Mouse (Mus musculus) cerebellum, adult 9-11 months (tissue): ENCODE measurements at regions not wholly inside any gene's neighbourhood (a gene's known extent, or its start where the extent isn't known, plus 50 kb on each side); places are given as distances from the start of the nearest gene placed in this dataset.

Experiments used
- DNase-seq: peaks from one replicate; pipeline ENCODE4 v3.0.0; 2022

DNA sequence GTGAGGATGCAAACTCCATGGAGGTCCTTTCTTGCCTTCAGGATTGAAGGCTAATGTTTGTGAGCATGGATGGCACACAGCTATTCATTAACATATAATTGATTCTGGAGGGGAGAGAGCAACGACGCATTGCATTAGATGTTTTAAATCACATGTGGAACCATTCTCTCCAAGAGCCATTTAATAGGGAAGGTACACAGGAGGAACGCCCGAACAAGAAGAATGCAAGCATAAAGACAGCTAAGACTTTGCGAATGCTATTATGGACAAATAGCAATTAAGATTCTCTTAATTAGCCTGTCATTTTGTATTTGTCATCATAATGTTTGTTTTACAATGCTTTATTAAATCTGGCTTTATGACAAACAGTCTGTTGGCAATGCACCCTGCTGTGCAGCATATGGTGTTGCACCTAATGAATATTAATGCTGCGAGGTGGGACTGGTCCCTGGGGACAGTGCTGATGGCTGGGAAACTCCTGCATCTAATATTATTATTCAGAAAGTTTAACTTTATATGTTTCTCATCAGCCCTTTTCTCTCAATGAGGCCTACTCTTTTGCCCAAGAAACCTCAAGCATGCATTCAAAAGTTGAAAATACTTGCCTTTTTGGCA lies 497.5 kb downstream of the Pros1 start:
- peak; percentile 14 for DNase-seq

GRCm38 (mm10) chr16:63369868-63370267 lies 494.1 kb downstream of the Epha3 start:
- DNase-seq, result no peak

GRCm38 (mm10) chr16:63371275-63371674 lies 492.7 kb downstream of the Epha3 start:
- DNase-seq, result no peak

- no peak for DNase-seq
These were observed 459.0 kb downstream of the Epha3 start for GRCm38 (mm10) chr16:63404976-63405375.

DNA sequence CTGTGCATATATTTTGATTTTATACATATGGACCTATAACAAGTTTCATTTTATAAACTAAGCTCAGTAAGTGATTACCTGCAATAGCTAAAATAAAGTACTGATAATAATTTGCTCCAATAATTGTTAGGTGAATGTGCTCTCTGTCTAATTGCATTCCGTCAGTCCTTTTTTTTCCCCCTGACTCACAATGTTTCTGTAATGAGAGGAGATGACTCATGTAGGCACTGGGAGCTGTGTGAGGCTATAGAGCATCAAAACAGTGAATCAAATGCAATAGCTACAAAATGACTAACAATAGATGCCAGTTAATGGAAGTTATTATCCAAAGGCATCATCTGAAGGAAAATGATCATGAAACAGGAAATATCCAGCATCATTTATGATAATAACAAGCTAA lies 451.3 kb downstream of the Epha3 start:
- DNase-seq, result no peak

DNA sequence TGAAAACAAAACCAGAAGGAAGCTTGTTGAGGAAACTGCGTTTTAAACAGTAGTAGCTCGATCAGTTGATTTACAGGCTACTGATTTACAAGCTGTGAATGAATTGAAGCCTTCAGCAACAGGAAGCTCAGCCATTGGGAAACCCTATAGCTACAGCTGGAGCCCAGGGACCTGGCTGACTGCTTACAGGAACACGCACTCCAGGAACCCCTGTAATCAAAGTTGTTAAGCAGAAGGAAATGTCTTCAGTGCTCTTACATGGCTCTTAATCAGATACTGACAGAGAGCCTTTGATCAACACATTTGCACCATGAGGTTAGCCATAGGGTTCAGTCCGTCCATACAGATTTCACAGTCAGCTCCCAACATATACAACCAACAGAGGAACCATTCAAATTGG lies 411.7 kb downstream of the Epha3 start:
- no peak for DNase-seq

- no peak for DNase-seq
These were observed 397.4 kb downstream of the Epha3 start for GRCm38 (mm10) chr16:63466615-63467014.

DNA sequence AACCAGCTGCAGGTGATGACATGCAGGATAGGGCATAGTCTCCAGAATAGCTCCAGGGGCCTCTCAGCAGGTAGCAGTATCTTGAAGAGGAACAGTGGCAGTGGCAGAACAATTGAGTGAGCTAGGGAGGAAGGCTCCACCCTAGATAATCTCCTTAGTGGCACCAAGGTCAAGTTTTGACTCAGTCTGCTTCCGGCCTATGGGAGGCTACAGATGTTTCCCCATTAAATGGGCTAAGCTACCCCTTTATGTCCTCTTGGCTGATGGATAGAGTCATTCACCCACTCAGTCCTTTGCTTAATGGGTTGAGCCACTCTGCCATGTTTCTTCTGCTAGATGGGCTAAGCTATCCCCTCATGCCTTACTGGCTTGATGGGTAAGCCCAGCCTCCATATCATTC lies 395.1 kb downstream of the Epha3 start:
- no peak for DNase-seq
